ENCODE assay signal across 18 mouse cellular contexts in genomic region chr14:75790411-75790996, GRCm38 (mm10). TPM values are rescaled to one million over a fixed set of nuclear protein-coding genes. Genes with fewer than 3 reads are reported as not detected.
DNase-seq lines count a peak whose midpoint lies in the region.
"Had no signal": no experiment of that assay in that cellular context is flagged by ENCODE, and none has a peak within 500 bp of the region (broad histone marks: within the 10 kb centered on the region; RNA-seq: fewer than 3 reads in every experiment).

No protein-coding gene starts in this region.

- 0 out of 2 replicates have a peak overlapping the region, but pooled peaks have one; percentile 0 for H3K27ac ChIP-seq in brown adipose tissue, adult 24 weeks (replicated peaks; ENCODE audit: low read depth, low read length)
- H3K27ac ChIP-seq: embryonic facial prominence, embryonic 13.5 days; forebrain, embryonic 13.5 days; heart, embryonic 13.5 days; hindbrain, embryonic 13.5 days; limb, embryonic 10.5 days; midbrain, embryonic 15.5 days had no signal

- H3K27me3 ChIP-seq in megakaryocyte, embryonic 14.5 days (replicated peaks) = peaks cover 8% of the 10 kb centered on the region
- H3K27me3 ChIP-seq: heart, embryonic 13.5 days had no signal

- intact Hi-C loops in left cerebral cortex, postnatal 25 days (cut with DNase I) = no loop called here

- DNase-seq in layer of hippocampus, adult 9-11 months = peak; percentile 22
- no peak for DNase-seq in layer of hippocampus, postnatal 36 days
- peak; percentile 36 for DNase-seq in NIH3T3 (ENCODE audit: low read depth)
- no peak for DNase-seq in left cerebral cortex, postnatal 25 days (ENCODE audit: low spot score in 2 of 2)
- no peak for DNase-seq in right cerebral cortex, adult 2 months (ENCODE audit: low spot score in 2 of 2)
- DNase-seq: cerebellum, postnatal 25 days; kidney, adult 18-20 months; lung, embryonic 14.5 days; right cerebral cortex, adult 18-20 months; thymus, adult 18-20 months had no signal

- H3K4me3 ChIP-seq in brown adipose tissue, adult 24 weeks (ENCODE audit: insufficient read depth, low read depth, low read length) = no peak overlapping the region
- H3K4me3 ChIP-seq in megakaryocyte, embryonic 14.5 days (replicated peaks) = peak overlapping the region; percentile 23
- H3K4me3 ChIP-seq: embryonic facial prominence, embryonic 13.5 days; forebrain, embryonic 13.5 days; heart, embryonic 13.5 days; hindbrain, embryonic 13.5 days; limb, embryonic 10.5 days; midbrain, embryonic 15.5 days had no signal

- no peaks in the 10 kb centered on the region for H3K36me3 ChIP-seq in megakaryocyte, embryonic 14.5 days (replicated peaks; ENCODE audit: low read length)
- H3K36me3 ChIP-seq: embryonic facial prominence, embryonic 13.5 days; heart, embryonic 13.5 days; hindbrain, embryonic 13.5 days; limb, embryonic 10.5 days; midbrain, embryonic 15.5 days had no signal

- peaks cover 2% of the 10 kb centered on the region; the same call in 1 of the 2 replicates for H3K4me1 ChIP-seq in brown adipose tissue, adult 24 weeks (ENCODE audit: control insufficient read depth, insufficient read depth, insufficient read length, low read length)
- peaks cover 44% of the 10 kb centered on the region for H3K4me1 ChIP-seq in megakaryocyte, embryonic 14.5 days

- peaks cover 9% of the 10 kb centered on the region for H3K9me3 ChIP-seq in megakaryocyte, embryonic 14.5 days
- H3K9me3 ChIP-seq: embryonic facial prominence, embryonic 13.5 days; forebrain, embryonic 13.5 days; heart, embryonic 13.5 days; hindbrain, embryonic 13.5 days; limb, embryonic 10.5 days; midbrain, embryonic 15.5 days had no signal

RNA-seq across cellular contexts. Expression of gene Slc25a30, which starts 3.7 kb away (rescaled TPM):
- total RNA-seq in layer of hippocampus, postnatal 36 days (2021) = 10 to 100 TPM; 13.4 to 14.0 TPM
- 5.4 and 6.1 TPM in 2 replicates for polyA plus RNA-seq in brown adipose tissue, adult 24 weeks (2012; ENCODE audit: insufficient read depth, insufficient read length, missing spikeins)
- polyA plus RNA-seq in megakaryocyte, embryonic 14.5 days (2012; ENCODE audit: insufficient read depth, low replicate concordance) = 13.6 TPM in 1 of 2 replicates, not detected in the other
- 10 to 100 TPM in 1 of 2 experiments, 1 to 10 TPM in 1; 9.3 to 12.7 TPM for total RNA-seq in left cerebral cortex, postnatal 25 days (2021)

RNA-seq across cellular contexts. Expression of gene Cog3, which starts 36.2 kb away (rescaled TPM):
- 10 to 100 TPM; 25.4 to 27.8 TPM for total RNA-seq in layer of hippocampus, postnatal 36 days (2021)
- 5.0 and 6.3 TPM in 2 replicates for polyA plus RNA-seq in brown adipose tissue, adult 24 weeks (2012; ENCODE audit: insufficient read depth, insufficient read length, missing spikeins)
- polyA plus RNA-seq in megakaryocyte, embryonic 14.5 days (2012; ENCODE audit: insufficient read depth, low replicate concordance) = 1.3 TPM in 1 of 2 replicates, not detected in the other
- 10 to 100 TPM; 22.2 to 24.9 TPM for total RNA-seq in left cerebral cortex, postnatal 25 days (2021)

RNA-seq across cellular contexts. Expression of gene Tpt1, which starts 54.4 kb away (rescaled TPM):
- 100 to 1,000 TPM; 921 to 999 TPM for total RNA-seq in layer of hippocampus, postnatal 36 days (2021)
- polyA plus RNA-seq in brown adipose tissue, adult 24 weeks (2012; ENCODE audit: insufficient read depth, insufficient read length, missing spikeins) = 2,477 and 2,768 TPM in 2 replicates
- 1,815 and 2,518 TPM in 2 replicates for polyA plus RNA-seq in megakaryocyte, embryonic 14.5 days (2012; ENCODE audit: insufficient read depth, low replicate concordance)
- 1,000 to 10,000 TPM; 1,037 to 1,046 TPM for total RNA-seq in left cerebral cortex, postnatal 25 days (2021)

Comparison
In these comparisons a context has a peak if more than half of its experiments do, and no peak if none do; other contexts are left out.
1. DNase-seq: peak in layer of hippocampus, adult 9-11 months (single experiment) and NIH3T3 (single experiment); none in layer of hippocampus, postnatal 36 days (0 of 2), left cerebral cortex, postnatal 25 days (0 of 2) and right cerebral cortex, adult 2 months (0 of 2).